Mouse (Mus musculus) MEL (cell line): ENCODE data around the gene Akp3.
A peak's percentile ranks its signal among the peaks of the same experiment; 100 is the strongest.

Experiments used
- CHD1 ChIP-seq: IDR thresholded peaks from 2 replicates; pipeline ENCODE4 v1.6.1; 2012; ENCODE audit warnings: low read depth, mild to moderate bottlenecking, inconsistent platforms, low read length, improper control_type of control experiment
- CTCF ChIP-seq, 3 experiments: IDR thresholded peaks in 2 of 3; conservative IDR thresholded peaks in 1 of 3; 2 replicates each; pipeline ENCODE4 v1.5.1; 2011 to 2012; ENCODE audit warnings: low read length in 3 of 3, low read depth in 2 of 3, mild to moderate bottlenecking in 2 of 3, improper control_type of control experiment in 1 of 3, inconsistent platforms in 1 of 3, mixed read lengths in 1 of 3, moderate library complexity in 1 of 3; ENCODE audit not compliant: control insufficient read depth in 1 of 3, insufficient read depth in 1 of 3, poor library complexity in 1 of 3, severe bottlenecking in 1 of 3
- ETS1 ChIP-seq: IDR thresholded peaks from 2 replicates; pipeline ENCODE4 v1.6.1; 2012; ENCODE audit warnings: low read depth, mild to moderate bottlenecking, inconsistent platforms, low read length, improper control_type of control experiment, moderate library complexity
- GABPA ChIP-seq: IDR thresholded peaks from 2 replicates; pipeline ENCODE4 v1.6.1; 2012; ENCODE audit warnings: low read depth, mild to moderate bottlenecking, inconsistent platforms, low read length, improper control_type of control experiment, moderate library complexity
- GATA1 ChIP-seq: IDR thresholded peaks from 2 replicates; pipeline ENCODE4 v1.6.1; 2011; ENCODE audit warnings: low read depth, low read length, improper control_type of control experiment
- MAX ChIP-seq: IDR thresholded peaks from 2 replicates; pipeline ENCODE4 v1.6.1; 2011; ENCODE audit warnings: low read length, improper control_type of control experiment
- NELFE ChIP-seq: IDR thresholded peaks from 2 replicates; pipeline ENCODE4 v1.6.1; 2011; ENCODE audit warnings: low read depth, low read length, improper control_type of control experiment
- POLR2A ChIP-seq, 2 experiments: IDR thresholded peaks; 2 replicates each; pipeline ENCODE4 v1.6.1; 2011 to 2012; ENCODE audit warnings: low read length in 2 of 2, mild to moderate bottlenecking in 2 of 2, control low read depth in 1 of 2, improper control_type of control experiment in 1 of 2, low read depth in 1 of 2, moderate library complexity in 1 of 2; ENCODE audit not compliant: control insufficient read depth in 1 of 2, insufficient read depth in 1 of 2, poor library complexity in 1 of 2
- TAL1 ChIP-seq: IDR thresholded peaks from 2 replicates; pipeline ENCODE4 v1.6.1; 2012; ENCODE audit warnings: mild to moderate bottlenecking, inconsistent platforms, low read length, moderate library complexity, mixed read lengths
- TBP ChIP-seq: IDR thresholded peaks from 2 replicates; pipeline ENCODE4 v1.8.0; 2011; ENCODE audit warnings: low read depth, low read length, improper control_type of control experiment
- USF1 ChIP-seq: IDR thresholded peaks from 2 replicates; pipeline ENCODE4 v1.6.1; 2014; ENCODE audit warnings: low read depth, mild to moderate bottlenecking, inconsistent platforms, low read length, improper control_type of control experiment, moderate library complexity

- TF ChIP-seq NELFE = no peak
- TF ChIP-seq TAL1 = no peak
- peak; percentile 59 to 89 (median 59) for TF ChIP-seq CTCF (IDR thresholded peaks at IDR 0.05 in 2 of 3, conservative IDR thresholded peaks at IDR 0.05 in 1 of 3; ENCODE audit: control insufficient read depth in 1 of 3, insufficient read depth in 1 of 3, low read depth in 2 of 3, low read length in 3 of 3, poor library complexity in 1 of 3, severe bottlenecking in 1 of 3)
- no peak for TF ChIP-seq GATA1
- TF ChIP-seq CHD1 = no peak
- TF ChIP-seq USF1 = no peak
- no peak for TF ChIP-seq TBP
- TF ChIP-seq POLR2A (IDR thresholded peaks at IDR 0.05; ENCODE audit: control insufficient read depth in 1 of 2, insufficient read depth in 1 of 2, low read depth in 1 of 2, low read length in 2 of 2, poor library complexity in 1 of 2) = no peak
- TF ChIP-seq ETS1 = no peak
- no peak for TF ChIP-seq GABPA
- TF ChIP-seq MAX = no peak
Observed at GRCm38 (mm10) chr1:87111719-87112354, 12.9 kb upstream of the Akp3 start.
